Mouse (Mus musculus) erythroblast, adult 5-6 weeks (primary cell): Measurements from ENCODE around the gene Prss30. TPM values are rescaled to one million over a fixed set of nuclear protein-coding genes. Genes with fewer than 3 reads are reported as not detected.
"Not testable (repeated sequence)": the region's sequence is repeated elsewhere in the genome, so short reads cannot be mapped to it uniquely, and the experiment has no call there.

Source experiments
- ATAC-seq: replicated peaks from 2 replicates; pipeline ENCODE4 v1.8.0; 2016; ENCODE audit warnings: moderate number of reproducible peaks, mild to moderate bottlenecking, moderate TSS enrichment, inconsistent platforms; ENCODE audit not compliant: poor library complexity, low FRiP score, severe bottlenecking
- total RNA-seq, 2 experiments: library from RNA; stranded (forward) in 1 of 2; stranded (reverse) in 1 of 2; fragments of 150-400 nt in 1 of 2; fragments of 200-764, 138-1000 nt in 1 of 2; gene quantifications; 2 replicates each; pipeline versions ENCODE4 v1.2.3 to v1.2.4; 2015 to 2017; ENCODE audit warnings: low replicate concordance in 2 of 2

The Prss30 gene
- total RNA-seq, 2 experiments from 2014 or later, result not detected

DNA sequence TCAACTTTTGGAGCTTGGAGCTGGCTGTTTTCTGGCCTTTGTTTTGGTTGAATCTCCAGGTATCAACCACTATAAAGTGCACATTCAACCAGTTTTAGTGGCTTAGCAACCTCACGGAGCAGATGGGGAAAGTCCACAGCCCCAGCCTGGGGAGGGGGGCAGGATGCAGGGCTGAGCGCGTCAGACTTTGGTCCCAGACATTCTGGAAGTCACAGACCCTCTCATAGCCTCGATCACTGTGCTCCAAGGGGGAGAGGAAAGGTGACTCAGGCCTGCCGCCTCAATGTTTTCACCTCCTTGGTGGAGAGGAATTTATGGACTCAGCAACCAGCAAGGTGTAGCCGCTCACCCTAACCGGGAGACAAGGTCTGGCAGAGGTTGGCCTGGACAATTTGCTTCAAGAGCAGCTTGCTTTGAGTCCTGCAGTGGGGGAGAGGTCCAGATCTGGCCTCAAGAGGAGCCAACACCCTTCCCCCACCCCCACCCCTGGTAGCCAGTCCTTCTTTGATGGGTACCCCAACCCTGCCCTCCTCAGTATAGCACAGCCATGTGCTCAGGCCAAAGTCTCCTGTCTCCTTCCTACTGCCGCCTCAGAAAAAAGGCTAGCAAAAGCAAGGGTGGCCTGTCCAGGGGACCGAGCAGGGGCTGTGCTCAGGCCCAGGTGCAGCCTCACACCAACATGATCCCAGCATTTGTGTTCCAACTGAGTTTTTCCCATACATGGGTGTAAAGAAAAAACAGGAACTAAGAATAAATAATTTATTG lies 12.6 kb upstream of the Prss30 start:
- no peak for ATAC-seq

GRCm38 (mm10) chr17:23989802-23990201 lies 9.4 kb upstream of the Prss30 start:
- no peak for ATAC-seq

DNA sequence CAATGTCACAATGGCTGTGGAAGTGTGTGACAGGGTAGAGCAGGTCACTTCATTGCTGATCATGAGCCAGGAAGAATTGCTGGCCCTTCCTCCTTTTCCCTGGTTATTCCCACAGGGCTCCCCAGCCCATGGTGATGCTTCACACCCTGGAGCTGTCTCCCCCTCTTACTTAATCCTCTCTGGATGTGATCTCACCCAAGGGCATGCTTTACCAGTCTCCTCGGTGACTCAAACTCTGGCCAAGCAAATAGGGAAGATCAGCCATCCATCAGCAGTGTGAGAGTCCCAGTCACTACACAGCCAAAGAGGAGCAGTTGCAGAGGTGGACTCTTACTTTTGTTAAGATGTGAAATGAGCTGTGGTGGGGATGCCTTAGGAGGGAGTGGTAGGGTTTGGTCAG lies 4.6 kb upstream of the Prss30 start:
- ATAC-seq, result no peak

GRCm38 (mm10) chr17:23982912-23983311 lies 2.5 kb upstream of the Prss30 start:
- no peak for ATAC-seq

DNA sequence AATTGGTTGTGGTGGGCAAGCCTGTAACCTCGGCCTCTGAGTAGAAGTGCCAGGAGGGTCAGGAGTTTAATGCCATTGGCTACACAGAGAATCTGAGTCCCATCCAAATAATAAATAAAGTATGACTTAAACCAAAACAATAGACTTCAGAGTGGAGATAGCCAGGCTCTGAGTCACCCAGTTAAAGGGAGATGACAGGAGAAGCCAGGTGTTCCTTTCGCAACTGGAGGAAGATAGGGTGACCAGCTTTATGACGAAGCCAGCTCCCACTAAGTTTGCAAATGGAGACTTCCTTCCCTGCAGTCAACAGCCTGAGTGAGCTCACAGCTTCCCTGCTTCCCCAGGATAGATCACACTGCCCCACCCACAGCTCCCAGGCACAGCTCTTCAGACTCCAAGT lies 895 bp downstream of the Prss30 start:
- no peak for ATAC-seq

DNA sequence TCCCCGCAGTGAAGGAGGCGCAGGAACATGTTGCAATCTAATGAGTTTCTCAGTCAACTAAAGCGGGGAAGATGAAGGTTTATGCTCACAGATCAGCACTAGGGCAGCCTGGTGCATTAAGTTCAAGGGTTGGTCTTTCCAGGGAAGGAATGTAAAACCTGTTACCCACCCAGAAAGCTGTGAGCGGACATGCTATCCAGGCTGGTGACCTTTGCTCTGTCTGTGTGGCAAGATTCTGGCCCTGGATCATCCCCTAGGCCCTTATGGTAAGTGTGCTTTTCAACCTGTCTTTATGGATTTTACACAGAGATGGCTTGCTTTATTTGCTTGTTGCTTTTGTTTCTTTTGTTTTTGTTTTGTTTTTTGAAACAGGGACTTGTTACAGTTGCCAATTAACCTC lies 3.7 kb downstream of the Prss30 start:
- ATAC-seq, result no peak

DNA sequence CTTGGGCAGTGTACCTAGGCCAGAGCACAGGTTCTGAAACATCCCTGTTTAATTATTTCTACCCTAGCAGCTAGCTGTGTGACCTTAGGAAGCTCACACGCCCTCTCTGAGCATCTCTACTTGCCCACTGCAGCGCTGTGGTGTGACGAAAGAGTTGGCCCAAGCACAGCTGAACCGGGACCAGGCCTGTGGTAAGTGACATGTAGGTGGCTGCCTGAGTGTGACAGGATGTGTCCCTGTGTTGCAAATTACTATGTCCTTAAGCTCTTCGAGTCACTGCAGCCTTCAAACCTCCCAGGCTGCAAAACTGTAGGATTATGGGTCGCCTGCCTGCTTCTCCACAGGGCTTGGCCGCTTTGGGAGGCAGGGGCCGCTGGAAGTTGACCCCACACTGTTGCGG lies 9.1 kb downstream of the Prss30 start:
- ATAC-seq, result no peak

DNA sequence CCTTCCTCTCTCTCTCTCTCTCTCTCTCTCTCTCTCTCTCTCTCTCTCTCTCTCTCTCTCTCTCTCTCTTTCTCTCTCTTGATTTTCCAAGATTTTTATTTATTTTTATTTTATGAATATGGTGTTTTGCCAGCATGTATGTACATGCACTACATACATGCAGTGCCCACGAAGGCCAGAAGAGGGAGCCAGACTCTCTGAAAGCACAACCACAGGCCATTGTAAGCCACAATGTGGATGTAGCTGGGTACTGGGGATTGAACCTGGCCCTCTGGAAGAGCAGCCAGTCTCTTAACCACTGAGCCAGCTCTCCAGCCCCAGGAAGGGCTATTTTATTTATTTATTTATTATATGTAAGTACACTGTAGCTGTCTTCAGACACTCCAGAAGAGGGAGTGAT lies 11.1 kb downstream of the Prss30 start:
- ATAC-seq, result peak; percentile 79

GRCm38 (mm10) chr17:23968780-23969179 lies 11.6 kb downstream of the Prss30 start:
- ATAC-seq, result no peak

GRCm38 (mm10) chr17:23966658-23967401 lies 13.5 kb downstream of the Prss30 start:
- ATAC-seq, result no peak

DNA sequence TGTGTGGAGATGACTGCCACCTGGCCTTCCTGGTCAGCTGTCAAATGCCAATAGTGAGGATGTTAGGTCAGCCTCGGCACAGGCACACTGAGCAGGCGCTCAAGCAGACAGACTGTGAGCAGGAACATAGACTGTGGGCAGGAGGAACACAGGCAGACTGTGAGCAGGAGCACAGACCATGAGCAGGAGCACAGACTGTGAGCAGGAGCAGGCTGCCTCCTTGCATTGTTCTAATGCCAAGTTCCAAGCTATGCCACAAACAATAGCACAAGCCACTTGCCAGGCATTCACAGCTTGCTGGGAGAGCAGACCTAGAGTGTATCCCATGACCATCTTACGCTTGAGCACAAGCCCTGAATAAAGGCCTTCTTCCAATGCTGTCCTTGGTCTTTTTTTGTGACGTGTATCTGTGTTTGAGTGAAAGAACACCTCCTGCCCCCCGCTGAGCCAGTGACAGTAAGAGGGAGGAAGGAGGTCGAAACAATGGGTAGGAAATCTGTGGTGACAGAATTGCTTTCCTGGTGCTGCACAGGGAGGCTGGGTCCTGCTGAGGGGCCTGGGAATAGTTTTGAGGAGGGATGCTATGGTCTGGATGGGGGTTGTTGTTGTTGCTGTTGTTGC lies 14.5 kb downstream of the Prss30 start:
- ATAC-seq, result no peak

- ATAC-seq, result no peak
Observed at GRCm38 (mm10) chr17:23961573-23962122, 18.7 kb downstream of the Prss30 start.

DNA sequence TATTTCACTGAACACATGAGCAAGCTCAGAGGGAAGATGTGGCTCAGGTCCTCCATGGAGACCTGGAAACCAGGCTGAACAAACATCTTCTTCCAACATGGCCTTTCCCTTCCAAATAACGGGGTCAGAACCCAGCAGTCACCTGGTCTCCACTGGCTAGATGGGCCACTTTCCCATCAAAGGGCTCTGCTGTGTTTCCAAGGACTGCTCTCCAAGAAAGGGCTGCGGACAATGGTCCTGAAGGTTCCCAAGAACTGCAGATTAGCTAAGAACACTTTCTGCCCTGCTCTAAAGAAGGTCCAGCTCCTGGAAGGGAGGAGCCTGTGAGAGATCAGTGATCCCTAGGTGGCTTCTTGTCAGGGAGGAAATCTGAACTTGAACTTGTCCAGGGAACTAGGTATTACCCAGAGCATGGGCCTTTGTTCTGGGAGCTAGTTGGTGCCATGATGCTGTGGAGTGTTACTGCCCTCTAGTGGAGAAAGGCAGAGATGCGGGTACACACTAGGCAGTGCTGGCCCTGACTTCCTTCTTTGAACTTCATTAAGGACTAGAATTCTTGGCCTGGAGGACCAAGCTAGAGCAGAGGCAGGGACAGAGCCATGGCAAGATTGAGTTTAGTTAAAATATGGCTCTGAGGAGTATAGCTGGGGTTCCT lies 20.2 kb downstream of the Prss30 start:
- ATAC-seq, result peak; percentile 83

GRCm38 (mm10) chr17:23955174-23955573 lies 25.2 kb downstream of the Prss30 start, which contains the start of gene Sbpl:
TSS of gene Sbpl (minus strand) at chr17:23955274.
- no peak for ATAC-seq

GRCm38 (mm10) chr17:23950828-23951227 lies 29.5 kb downstream of the Prss30 start:
- ATAC-seq, result not testable (repeated sequence)

- no peak for ATAC-seq
Observed at GRCm38 (mm10) chr17:23949068-23949467, 31.3 kb downstream of the Prss30 start.

- not testable (repeated sequence) for ATAC-seq
Observed at GRCm38 (mm10) chr17:23947486-23947885, 32.9 kb downstream of the Prss30 start.

- ATAC-seq, result no peak
Observed at GRCm38 (mm10) chr17:23941372-23941771, 39.0 kb downstream of the Prss30 start, which contains the start of gene Sbp. TSS of gene Sbp (plus strand) at chr17:23941672.

DNA sequence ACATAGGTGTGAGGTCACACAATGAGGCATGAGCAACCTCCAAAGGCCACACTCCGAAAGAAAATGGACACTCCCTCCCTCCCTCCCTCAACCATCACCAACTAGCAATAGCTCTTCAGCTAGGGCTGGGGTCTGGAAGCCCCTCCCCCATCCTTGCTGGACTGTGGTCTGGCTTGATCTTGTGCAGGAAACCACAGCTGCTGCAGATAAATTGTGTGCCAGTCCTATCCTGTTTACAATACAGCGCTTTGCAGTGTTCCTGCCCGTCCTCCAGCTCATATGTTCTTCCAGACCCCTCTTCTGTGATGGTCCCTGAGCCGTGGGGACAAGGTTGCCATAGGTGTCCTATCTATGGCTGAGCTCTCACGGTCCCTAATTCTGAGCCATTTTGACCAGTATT lies 49.2 kb downstream of the Prss30 start:
- ATAC-seq, result no peak

DNA sequence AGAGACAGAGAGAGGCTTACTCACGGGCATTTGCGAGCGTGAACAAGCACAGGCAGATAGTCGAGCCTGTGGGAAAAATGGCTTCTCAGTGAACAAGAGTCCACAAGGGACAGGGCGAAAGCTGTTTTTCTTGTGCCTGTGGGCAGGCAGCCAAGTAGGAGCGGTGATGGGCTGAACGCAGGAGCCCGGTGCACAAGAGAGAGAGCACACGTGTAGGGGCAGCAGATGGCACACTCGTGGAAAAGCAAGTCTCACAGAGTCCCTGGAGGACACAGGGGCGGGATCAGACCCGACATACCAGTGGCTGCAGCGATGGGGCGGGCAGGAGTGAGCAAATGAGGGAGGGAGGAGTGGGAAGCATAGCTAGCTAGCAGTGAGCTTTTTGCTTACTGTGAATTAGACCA lies 55.3 kb downstream of the Prss30 start:
- ATAC-seq, result no peak
